Mouse (Mus musculus): ENCODE results near the gene Zfp574. TPM values are rescaled to one million over a fixed set of nuclear protein-coding genes. Genes with fewer than 3 reads are reported as not detected.
A peak's percentile ranks its signal among the peaks of the same experiment; 100 is the strongest.

Zfp574 gene
- polyA plus RNA-seq, 1 experiment from 2014 or later = 42.5 TPM

GRCm38 (mm10) chr7:25076663-25077413, 4.5 kb downstream of the Zfp574 start:
- Histone ChIP-seq H3K27me3 (ENCODE audit: poor library complexity, severe bottlenecking) (no peaks in the 10 kb centered on the region), H3K9me3 (no peaks in the 10 kb centered on the region), H3K4me1 (peaks cover 67% of the 10 kb centered on the region), H3K27ac (peak overlapping the region; percentile 98), H3K36me3 (replicated peaks) (peaks cover 30% of the 10 kb centered on the region), H3K4me3 (peak overlapping the region; percentile 96)
- WGBS = under 1% methylated on average over 56 of the region's 56 CpGs
- DNase-seq (ENCODE audit: extremely low spot score, low spot score) = peak; percentile 98

GRCm38 (mm10) chr7:25077414-25077755, 5.0 kb downstream of the Zfp574 start:
- H3K27ac ChIP-seq = peak overlapping the region; percentile 98
- WGBS = under 1% methylated on average over 33 of the region's 33 CpGs
- peaks cover 62% of the 10 kb centered on the region for H3K4me1 ChIP-seq

GRCm38 (mm10) chr7:25079496-25080026, 7.2 kb downstream of the Zfp574 start:
- Histone ChIP-seq H3K27me3 (ENCODE audit: poor library complexity, severe bottlenecking) (no peaks in the 10 kb centered on the region), H3K9me3 (no peaks in the 10 kb centered on the region), H3K27ac (no peak overlapping the region), H3K4me1 (peaks cover 40% of the 10 kb centered on the region), H3K4me3 (no peak overlapping the region), H3K36me3 (replicated peaks) (peaks cover 58% of the 10 kb centered on the region)
- 87% methylated on average over 12 of the region's 12 CpGs for WGBS
- DNase-seq (ENCODE audit: extremely low spot score, low spot score) = no peak

More at GRCm38 (mm10) chr7:25077414-25077755, 5.0 kb downstream of the Zfp574 start:
- Histone ChIP-seq H3K27me3 (ENCODE audit: poor library complexity, severe bottlenecking) (no peaks in the 10 kb centered on the region), H3K4me3 (peak overlapping the region; percentile 96), H3K9me3 (no peaks in the 10 kb centered on the region), H3K36me3 (replicated peaks) (peaks cover 36% of the 10 kb centered on the region)
- DNase-seq (ENCODE audit: extremely low spot score, low spot score) = no peak

DNA sequence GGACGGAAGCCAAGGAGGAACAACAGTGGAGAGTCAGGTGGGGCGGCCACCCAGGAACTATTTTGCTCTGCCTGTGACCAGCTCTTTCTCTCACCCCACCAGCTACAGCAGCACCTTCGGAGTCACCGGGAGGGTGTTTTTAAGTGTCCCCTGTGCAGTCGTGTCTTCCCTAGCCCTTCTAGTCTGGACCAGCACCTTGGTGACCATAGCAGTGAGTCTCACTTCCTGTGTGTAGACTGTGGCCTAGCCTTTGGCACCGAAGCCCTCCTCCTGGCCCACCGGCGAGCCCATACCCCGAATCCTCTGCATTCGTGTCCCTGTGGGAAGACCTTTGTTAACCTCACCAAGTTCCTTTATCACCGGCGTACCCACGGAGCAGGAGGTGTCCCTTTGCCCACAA, 8.1 kb downstream of the Zfp574 start:
- H3K27ac ChIP-seq = no peak overlapping the region
- no peak overlapping the region for H3K4me3 ChIP-seq
- H3K27me3 ChIP-seq (ENCODE audit: poor library complexity, severe bottlenecking) = no peaks in the 10 kb centered on the region
- DNase-seq (ENCODE audit: extremely low spot score, low spot score) = no peak
- 95% methylated on average over 13 of the region's 13 CpGs for WGBS
- no peaks in the 10 kb centered on the region for H3K9me3 ChIP-seq
- peaks cover 66% of the 10 kb centered on the region for H3K36me3 ChIP-seq (replicated peaks)
- H3K4me1 ChIP-seq = peaks cover 31% of the 10 kb centered on the region

DNA sequence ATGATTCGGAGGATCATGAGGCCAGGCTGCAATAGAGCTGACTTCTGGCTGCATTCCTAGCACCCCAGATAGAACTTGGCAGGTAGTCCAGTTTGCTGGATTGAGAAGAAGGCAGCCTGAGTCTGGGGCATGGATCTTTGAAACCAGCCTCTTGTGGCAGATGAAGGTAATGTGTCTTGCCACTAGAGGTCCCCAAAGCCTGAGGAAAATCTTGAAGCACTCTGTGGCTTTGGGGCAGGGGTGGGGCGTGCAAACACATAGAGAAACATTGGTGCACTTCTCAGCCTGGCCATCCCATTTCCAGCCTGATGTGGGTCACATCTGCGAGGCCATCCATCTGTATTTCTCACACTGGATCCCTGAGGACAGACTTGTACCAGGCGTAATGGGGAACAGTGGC, 10.1 kb downstream of the Zfp574 start:
- WGBS = 88% methylated on average over 4 of the region's 4 CpGs
- H3K4me3 ChIP-seq = no peak overlapping the region
- H3K36me3 ChIP-seq (replicated peaks) = peaks cover 83% of the 10 kb centered on the region
- no peaks in the 10 kb centered on the region for H3K27me3 ChIP-seq (ENCODE audit: poor library complexity, severe bottlenecking)
- peaks cover 25% of the 10 kb centered on the region for H3K4me1 ChIP-seq
- H3K9me3 ChIP-seq = no peaks in the 10 kb centered on the region
- no peak for DNase-seq (ENCODE audit: extremely low spot score, low spot score)
- no peak overlapping the region for H3K27ac ChIP-seq

GRCm38 (mm10) chr7:25084621-25085020, 12.3 kb downstream of the Zfp574 start:
- DNase-seq (ENCODE audit: extremely low spot score, low spot score) = no peak
- Histone ChIP-seq H3K4me3 (no peak overlapping the region), H3K27ac (no peak overlapping the region), H3K27me3 (ENCODE audit: poor library complexity, severe bottlenecking) (no peaks in the 10 kb centered on the region), H3K9me3 (no peaks in the 10 kb centered on the region), H3K4me1 (peaks cover 24% of the 10 kb centered on the region), H3K36me3 (replicated peaks) (peaks cover 75% of the 10 kb centered on the region)
- WGBS = 93% methylated on average over 5 of the region's 5 CpGs

- 47% methylated on average over 3 of the region's 3 CpGs for WGBS
- H3K27ac ChIP-seq = no peak overlapping the region
- H3K9me3 ChIP-seq = no peaks in the 10 kb centered on the region
- H3K36me3 ChIP-seq (replicated peaks) = peaks cover 54% of the 10 kb centered on the region
- no peak for DNase-seq (ENCODE audit: extremely low spot score, low spot score)
- no peak overlapping the region for H3K4me3 ChIP-seq
- H3K27me3 ChIP-seq (ENCODE audit: poor library complexity, severe bottlenecking) = no peaks in the 10 kb centered on the region
- H3K4me1 ChIP-seq = peaks cover 29% of the 10 kb centered on the region
These were observed 14.3 kb downstream of the Zfp574 start for GRCm38 (mm10) chr7:25086656-25087055.

GRCm38 (mm10) chr7:25087256-25087912, 15.0 kb downstream of the Zfp574 start:
- H3K27me3 ChIP-seq (ENCODE audit: poor library complexity, severe bottlenecking) = peaks cover under 1% of the 10 kb centered on the region
- H3K36me3 ChIP-seq (replicated peaks) = peaks cover 47% of the 10 kb centered on the region
- H3K27ac ChIP-seq = peak overlapping the region; percentile 66; the same call in 1 of the 2 replicates
- H3K4me1 ChIP-seq = peaks cover 29% of the 10 kb centered on the region
- H3K4me3 ChIP-seq = no peak overlapping the region
- WGBS = 60% methylated on average over 10 of the region's 10 CpGs
- DNase-seq (ENCODE audit: extremely low spot score, low spot score) = no peak
- no peaks in the 10 kb centered on the region for H3K9me3 ChIP-seq

- H3K27me3 ChIP-seq (ENCODE audit: poor library complexity, severe bottlenecking) = peaks cover 6% of the 10 kb centered on the region
- H3K4me3 ChIP-seq = no peak overlapping the region
- WGBS = 51% methylated on average over 5 of the region's 5 CpGs
- H3K9me3 ChIP-seq = no peaks in the 10 kb centered on the region
- peak overlapping the region; percentile 66; the same call in 1 of the 2 replicates for H3K27ac ChIP-seq
- H3K4me1 ChIP-seq = peaks cover 35% of the 10 kb centered on the region
- H3K36me3 ChIP-seq (replicated peaks) = peaks cover 41% of the 10 kb centered on the region
- no peak for DNase-seq (ENCODE audit: extremely low spot score, low spot score)
These were observed 15.6 kb downstream of the Zfp574 start for GRCm38 (mm10) chr7:25087972-25088371.

DNA sequence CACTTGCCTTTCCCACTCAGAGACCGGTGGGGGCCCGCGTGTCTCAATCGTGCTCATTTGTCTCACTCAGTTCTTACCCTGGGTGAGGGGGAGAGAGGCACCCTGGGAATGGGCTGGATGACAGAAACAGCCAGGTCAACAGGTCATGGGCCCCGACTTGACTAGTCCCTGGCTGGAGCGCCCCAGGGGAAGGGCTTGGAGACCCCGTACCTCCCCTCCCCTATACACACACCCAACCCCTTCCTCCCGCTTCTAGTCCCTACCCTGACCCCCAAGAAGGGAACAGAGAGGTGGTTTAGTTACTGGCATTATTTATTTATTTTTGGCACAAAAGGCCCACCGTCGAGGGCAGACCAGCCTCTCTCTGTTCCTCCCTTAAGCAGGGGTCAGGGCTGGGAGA, 16.2 kb downstream of the Zfp574 start:
- H3K27me3 ChIP-seq (ENCODE audit: poor library complexity, severe bottlenecking) = peaks cover 12% of the 10 kb centered on the region
- peak; percentile 59 for DNase-seq (ENCODE audit: extremely low spot score, low spot score)
- 7% methylated on average over 10 of the region's 10 CpGs for WGBS
- peaks cover 36% of the 10 kb centered on the region for H3K36me3 ChIP-seq (replicated peaks)
- H3K4me1 ChIP-seq = peaks cover 41% of the 10 kb centered on the region
- peak overlapping the region; percentile 19 for H3K4me3 ChIP-seq
- H3K9me3 ChIP-seq = no peaks in the 10 kb centered on the region
- H3K27ac ChIP-seq = peak overlapping the region; percentile 78

DNA sequence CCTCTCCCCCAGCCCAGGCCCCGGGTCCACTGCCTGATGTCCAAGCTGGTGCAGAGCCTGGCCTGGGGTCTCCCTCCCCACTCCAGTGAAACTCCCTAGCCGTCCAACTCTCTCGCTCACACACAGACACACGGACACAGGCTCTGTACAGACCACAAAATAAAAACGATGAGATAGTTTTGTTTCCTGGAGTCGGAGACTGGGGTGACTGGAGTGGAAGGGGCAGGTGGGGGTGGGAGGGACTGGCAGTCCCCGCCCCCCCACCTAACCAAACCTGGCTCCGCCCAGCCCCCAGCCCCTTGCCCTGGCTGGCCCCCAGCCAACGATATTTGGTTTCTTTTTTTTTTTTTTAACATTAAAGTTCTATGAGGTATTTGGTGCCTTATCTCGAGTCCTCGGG, 16.6 kb downstream of the Zfp574 start:
- Histone ChIP-seq H3K27ac (peak overlapping the region; percentile 78), H3K9me3 (no peaks in the 10 kb centered on the region), H3K27me3 (ENCODE audit: poor library complexity, severe bottlenecking) (peaks cover 12% of the 10 kb centered on the region), H3K4me1 (peaks cover 44% of the 10 kb centered on the region), H3K4me3 (peak overlapping the region; percentile 19), H3K36me3 (replicated peaks) (peaks cover 31% of the 10 kb centered on the region)
- WGBS = 30% methylated on average over 11 of the region's 11 CpGs
- no peak for DNase-seq (ENCODE audit: extremely low spot score, low spot score)

- Histone ChIP-seq H3K4me3 (no peak overlapping the region), H3K36me3 (replicated peaks) (peaks cover 22% of the 10 kb centered on the region), H3K27ac (peak overlapping the region; percentile 62), H3K4me1 (peaks cover 44% of the 10 kb centered on the region), H3K27me3 (ENCODE audit: poor library complexity, severe bottlenecking) (peaks cover 12% of the 10 kb centered on the region), H3K9me3 (no peaks in the 10 kb centered on the region)
- WGBS = 24% methylated on average over 10 of the region's 10 CpGs
- no peak for DNase-seq (ENCODE audit: extremely low spot score, low spot score)
These were observed 17.5 kb downstream of the Zfp574 start for GRCm38 (mm10) chr7:25089875-25090274.

GRCm38 (mm10) chr7:25098169-25098568, 25.8 kb downstream of the Zfp574 start:
- H3K4me3 ChIP-seq = no peak overlapping the region
- DNase-seq (ENCODE audit: extremely low spot score, low spot score) = no peak
- peaks cover 7% of the 10 kb centered on the region for H3K4me1 ChIP-seq
- no peaks in the 10 kb centered on the region for H3K36me3 ChIP-seq (replicated peaks)
- WGBS = 79% methylated on average over 3 of the region's 3 CpGs
- no peak overlapping the region for H3K27ac ChIP-seq
- peaks cover 12% of the 10 kb centered on the region for H3K27me3 ChIP-seq (ENCODE audit: poor library complexity, severe bottlenecking)
- no peaks in the 10 kb centered on the region for H3K9me3 ChIP-seq
